Mouse (Mus musculus): ENCODE measurements at regions not wholly inside any gene's neighbourhood (a gene's known extent, or its start where the extent isn't known, plus 50 kb on each side); places are given as distances from the start of the nearest gene placed in this dataset.

GRCm38 (mm10) chr5:53380203-53380602 is 85.7 kb upstream of the Rbpj start:
- H3K27me3 ChIP-seq (ENCODE audit: control insufficient read depth, insufficient read depth, low read length) = no peaks in the 10 kb centered on the region
- 57% methylated on average over 3 of the region's 3 CpGs for WGBS
- H3K36me3 ChIP-seq (ENCODE audit: control insufficient read depth, insufficient read depth, low read length) = no peaks in the 10 kb centered on the region
- no peak overlapping the region for H3K4me3 ChIP-seq (ENCODE audit: low read depth, low read length)
- TF ChIP-seq POLR2A (IDR thresholded peaks at IDR 0.05; ENCODE audit: low read depth, low read length) = no peak
- TF ChIP-seq CTCF (IDR thresholded peaks at IDR 0.05; ENCODE audit: extremely low read depth, insufficient read length, insufficient replicate concordance, low read depth, low read length) = no peak
- H3K4me1 ChIP-seq (ENCODE audit: control insufficient read depth, insufficient read depth, insufficient read length, low read length) = no peaks in the 10 kb centered on the region
- H3K27ac ChIP-seq (ENCODE audit: insufficient read depth, low read depth, low read length) = no peak overlapping the region

DNA sequence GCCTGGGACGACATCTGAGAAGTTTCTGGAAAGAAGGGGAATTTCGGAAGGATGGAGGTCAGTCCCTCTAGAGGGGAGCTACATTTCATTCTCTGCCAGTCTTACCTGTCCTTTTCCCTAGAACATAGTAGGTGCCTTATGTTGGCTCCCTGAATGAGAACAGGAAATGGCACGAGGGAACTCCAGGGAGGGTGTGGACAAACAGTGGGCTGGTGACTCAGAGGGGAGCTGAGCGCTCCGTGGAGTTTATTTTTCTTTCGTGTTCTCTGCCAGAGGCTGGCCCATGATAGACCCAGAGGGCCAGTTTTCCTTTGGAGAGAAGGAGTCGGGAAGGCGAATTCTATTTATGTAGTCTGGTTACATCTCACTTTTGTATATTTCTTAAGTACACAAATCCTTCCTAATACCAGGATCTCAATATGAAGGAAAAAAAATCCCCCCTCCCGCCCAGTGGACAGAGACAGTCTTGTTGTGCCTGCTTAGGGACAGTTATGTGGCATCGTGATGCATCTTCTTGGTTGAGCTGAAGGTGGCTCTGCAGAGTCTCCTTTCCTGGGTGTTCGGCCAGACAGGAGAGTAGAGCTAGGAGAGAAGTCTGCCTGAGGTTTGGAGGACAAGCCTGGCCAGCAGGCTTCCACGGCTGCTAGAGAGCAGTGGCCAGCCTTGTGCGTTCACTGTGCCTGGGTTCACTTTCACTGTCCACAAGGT is 84.3 kb upstream of the Rbpj start:
- no peak overlapping the region for H3K4me3 ChIP-seq (ENCODE audit: low read depth, low read length)
- TF ChIP-seq CTCF (IDR thresholded peaks at IDR 0.05; ENCODE audit: extremely low read depth, insufficient read length, insufficient replicate concordance, low read depth, low read length) = no peak
- TF ChIP-seq POLR2A (IDR thresholded peaks at IDR 0.05; ENCODE audit: low read depth, low read length) = no peak
- H3K27ac ChIP-seq (ENCODE audit: insufficient read depth, low read depth, low read length) = no peak overlapping the region
- H3K4me1 ChIP-seq (ENCODE audit: control insufficient read depth, insufficient read depth, insufficient read length, low read length) = no peaks in the 10 kb centered on the region
- H3K36me3 ChIP-seq (ENCODE audit: control insufficient read depth, insufficient read depth, low read length) = no peaks in the 10 kb centered on the region
- WGBS = 53% methylated on average over 13 of the region's 13 CpGs
- no peaks in the 10 kb centered on the region for H3K27me3 ChIP-seq (ENCODE audit: control insufficient read depth, insufficient read depth, low read length)

DNA sequence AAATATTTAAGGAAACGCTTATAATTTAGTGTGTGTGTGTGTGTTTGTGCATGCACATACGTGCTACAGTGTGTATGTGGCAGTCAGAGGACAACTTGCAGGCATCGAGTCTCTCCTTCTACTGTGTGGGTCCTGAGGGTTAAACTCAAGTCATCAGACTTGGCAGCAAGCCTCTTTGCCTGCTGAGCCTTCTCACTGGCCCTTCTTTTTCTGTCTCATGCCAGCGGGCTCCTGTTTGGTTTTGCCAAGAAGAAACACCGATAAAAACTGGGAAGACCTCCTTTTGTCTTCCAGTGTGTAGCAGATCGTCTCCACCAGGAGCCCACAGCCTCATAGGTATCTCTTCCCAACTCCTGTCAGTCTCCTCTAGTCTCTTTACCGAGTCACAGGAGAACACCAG is 81.9 kb upstream of the Rbpj start:
- WGBS = 83% methylated on average over 7 of the region's 7 CpGs
- no peak for TF ChIP-seq CTCF (IDR thresholded peaks at IDR 0.05; ENCODE audit: extremely low read depth, insufficient read length, insufficient replicate concordance, low read depth, low read length)
- TF ChIP-seq POLR2A (IDR thresholded peaks at IDR 0.05; ENCODE audit: low read depth, low read length) = no peak
- H3K4me1 ChIP-seq (ENCODE audit: control insufficient read depth, insufficient read depth, insufficient read length, low read length) = no peaks in the 10 kb centered on the region
- no peak overlapping the region for H3K4me3 ChIP-seq (ENCODE audit: low read depth, low read length)
- H3K27ac ChIP-seq (ENCODE audit: insufficient read depth, low read depth, low read length) = no peak overlapping the region
- no peaks in the 10 kb centered on the region for H3K36me3 ChIP-seq (ENCODE audit: control insufficient read depth, insufficient read depth, low read length)
- no peaks in the 10 kb centered on the region for H3K27me3 ChIP-seq (ENCODE audit: control insufficient read depth, insufficient read depth, low read length)

- 81% methylated on average over 3 of the region's 3 CpGs for WGBS
- Histone ChIP-seq H3K4me3 (ENCODE audit: low read depth, low read length) (no peak overlapping the region), H3K27me3 (ENCODE audit: control insufficient read depth, insufficient read depth, low read length) (no peaks in the 10 kb centered on the region), H3K4me1 (ENCODE audit: control insufficient read depth, insufficient read depth, insufficient read length, low read length) (no peaks in the 10 kb centered on the region), H3K27ac (ENCODE audit: insufficient read depth, low read depth, low read length) (no peak overlapping the region), H3K36me3 (ENCODE audit: control insufficient read depth, insufficient read depth, low read length) (no peaks in the 10 kb centered on the region)
- no peak for TF ChIP-seq CTCF (IDR thresholded peaks at IDR 0.05; ENCODE audit: extremely low read depth, insufficient read length, insufficient replicate concordance, low read depth, low read length)
- no peak for TF ChIP-seq POLR2A (IDR thresholded peaks at IDR 0.05; ENCODE audit: low read depth, low read length)
Measured at GRCm38 (mm10) chr5:53385513-53386148, 80.3 kb upstream of the Rbpj start.

GRCm38 (mm10) chr5:53393571-53393970 is 72.4 kb upstream of the Rbpj start:
- no peaks in the 10 kb centered on the region for H3K4me1 ChIP-seq (ENCODE audit: control insufficient read depth, insufficient read depth, insufficient read length, low read length)
- H3K36me3 ChIP-seq (ENCODE audit: control insufficient read depth, insufficient read depth, low read length) = no peaks in the 10 kb centered on the region
- no peak for TF ChIP-seq CTCF (IDR thresholded peaks at IDR 0.05; ENCODE audit: extremely low read depth, insufficient read length, insufficient replicate concordance, low read depth, low read length)
- TF ChIP-seq POLR2A (IDR thresholded peaks at IDR 0.05; ENCODE audit: low read depth, low read length) = no peak
- no peaks in the 10 kb centered on the region for H3K27me3 ChIP-seq (ENCODE audit: control insufficient read depth, insufficient read depth, low read length)
- no peak overlapping the region for H3K27ac ChIP-seq (ENCODE audit: insufficient read depth, low read depth, low read length)
- H3K4me3 ChIP-seq (ENCODE audit: low read depth, low read length) = no peak overlapping the region
- 82% methylated on average over 2 of the region's 2 CpGs for WGBS

DNA sequence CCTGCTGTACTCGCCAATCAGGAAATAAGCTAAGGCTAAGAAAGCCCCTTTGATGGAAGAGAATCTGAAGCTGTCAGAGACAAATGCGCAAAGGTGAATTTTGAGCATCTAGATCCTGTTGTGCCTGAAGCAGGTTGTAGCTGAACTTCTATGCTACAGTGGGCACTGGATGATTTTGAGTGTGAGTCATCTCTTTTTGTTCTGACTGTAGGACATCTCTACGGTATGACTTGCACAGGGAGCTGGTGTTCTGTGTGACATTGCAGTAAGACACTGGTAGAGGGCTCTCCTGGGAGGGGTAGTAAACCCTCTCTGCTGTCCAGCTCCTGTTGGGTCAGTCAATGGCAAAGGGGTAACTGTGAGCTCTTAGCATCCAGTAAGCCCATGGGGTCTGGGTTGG is 71.4 kb upstream of the Rbpj start:
- Histone ChIP-seq H3K27me3 (ENCODE audit: control insufficient read depth, insufficient read depth, low read length) (no peaks in the 10 kb centered on the region), H3K4me3 (ENCODE audit: low read depth, low read length) (no peak overlapping the region), H3K27ac (ENCODE audit: insufficient read depth, low read depth, low read length) (no peak overlapping the region), H3K4me1 (ENCODE audit: control insufficient read depth, insufficient read depth, insufficient read length, low read length) (no peaks in the 10 kb centered on the region), H3K36me3 (ENCODE audit: control insufficient read depth, insufficient read depth, low read length) (no peaks in the 10 kb centered on the region)
- 91% methylated on average over 3 of the region's 3 CpGs for WGBS
- TF ChIP-seq CTCF (IDR thresholded peaks at IDR 0.05; ENCODE audit: extremely low read depth, insufficient read length, insufficient replicate concordance, low read depth, low read length) (no peak), POLR2A (IDR thresholded peaks at IDR 0.05; ENCODE audit: low read depth, low read length) (no peak)

DNA sequence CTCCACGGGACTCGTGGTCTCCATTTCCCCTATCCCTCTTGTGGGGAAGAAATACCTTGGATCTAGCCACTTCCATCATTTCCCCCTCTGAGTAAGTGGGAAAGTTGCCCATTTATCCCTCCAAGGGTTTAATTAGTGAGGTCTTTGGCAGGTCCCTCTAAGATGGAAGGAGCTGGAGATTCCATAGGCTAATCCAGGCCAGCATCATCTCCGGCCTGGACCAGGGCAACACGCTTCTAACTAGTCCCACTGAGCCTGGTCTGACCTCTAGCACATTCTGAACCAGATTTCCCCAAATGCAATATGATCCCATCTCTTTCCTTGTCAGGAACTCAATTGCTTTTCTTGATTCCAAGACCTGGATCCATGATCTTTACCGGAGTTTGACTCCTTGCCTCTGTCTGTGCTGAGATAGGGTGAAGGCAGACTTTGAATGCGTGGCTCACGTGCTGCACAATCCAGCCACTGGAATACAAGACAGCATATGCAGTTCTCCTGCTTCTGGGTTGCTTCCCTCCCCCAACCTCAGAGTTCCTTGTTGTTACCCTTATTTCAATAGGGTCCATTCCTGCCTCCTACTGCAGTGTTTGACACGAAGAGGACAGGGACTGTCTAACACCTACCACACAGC is 67.4 kb upstream of the Rbpj start:
- H3K27me3 ChIP-seq (ENCODE audit: control insufficient read depth, insufficient read depth, low read length) = no peaks in the 10 kb centered on the region
- H3K27ac ChIP-seq (ENCODE audit: insufficient read depth, low read depth, low read length) = no peak overlapping the region
- H3K4me1 ChIP-seq (ENCODE audit: control insufficient read depth, insufficient read depth, insufficient read length, low read length) = no peaks in the 10 kb centered on the region
- TF ChIP-seq POLR2A (IDR thresholded peaks at IDR 0.05; ENCODE audit: low read depth, low read length) = no peak
- TF ChIP-seq CTCF (IDR thresholded peaks at IDR 0.05; ENCODE audit: extremely low read depth, insufficient read length, insufficient replicate concordance, low read depth, low read length) = no peak
- H3K4me3 ChIP-seq (ENCODE audit: low read depth, low read length) = no peak overlapping the region
- no peaks in the 10 kb centered on the region for H3K36me3 ChIP-seq (ENCODE audit: control insufficient read depth, insufficient read depth, low read length)
- WGBS = 86% methylated on average over 8 of the region's 8 CpGs

Data from small intestine, adult 2 months (tissue).